Mouse (Mus musculus) embryonic fibroblast, embryonic 13.5 days (primary cell): ENCODE data around the gene Cckar.

Experiments
- CTCF ChIP-seq: IDR thresholded peaks from 2 replicates; pipeline ENCODE4 v1.5.1; 2011; ENCODE audit warnings: mild to moderate bottlenecking, control low read depth, low read length, moderate library complexity, borderline replicate concordance; ENCODE audit not compliant: insufficient read depth
- POLR2A ChIP-seq: IDR thresholded peaks from 2 replicates; pipeline ENCODE4 v1.6.1; 2011; ENCODE audit warnings: low read depth, mild to moderate bottlenecking, control low read depth, low read length, moderate library complexity

DNA sequence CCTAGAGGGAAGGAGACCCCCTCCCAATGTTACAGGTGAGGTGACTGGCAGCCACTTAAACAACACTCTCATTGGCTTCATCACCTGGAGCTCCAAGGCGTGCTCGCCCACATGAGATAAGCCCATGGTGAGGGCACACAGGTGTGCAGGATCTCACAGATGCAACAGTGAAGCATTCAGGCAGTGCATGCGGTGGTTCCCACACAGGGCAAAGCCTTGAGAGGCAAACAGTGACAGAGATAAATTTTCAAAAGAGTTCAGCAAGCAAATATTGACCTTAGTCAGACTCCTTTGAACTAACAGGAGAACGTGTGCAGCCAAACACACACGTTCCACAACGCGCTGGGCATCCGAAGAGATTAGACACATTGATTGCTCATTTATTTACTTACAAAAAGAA, 30.8 kb downstream of the Cckar start:
- TF ChIP-seq POLR2A (no peak), CTCF (no peak)
